Mouse (Mus musculus) frontal cortex, adult 2 months (tissue): Measurements from ENCODE around the gene Il17rc. TPM values are rescaled to one million over a fixed set of nuclear protein-coding genes. Genes with fewer than 3 reads are reported as not detected.

Experiments used
- DNase-seq, 2 experiments: peaks; one replicate each; pipeline ENCODE4 v3.0.0; 2022; ENCODE audit warnings: low spot score in 1 of 2; ENCODE audit errors: extremely low spot score in 1 of 2
- polyA plus RNA-seq: library from polyadenylated mRNA; depleted of rRNA; stranded (reverse); fragments of >200 nt; gene quantifications from 2 replicates; pipeline ENCODE4 v1.2.3, GENCODE M21; 2012

Gene Il17rc
- polyA plus RNA-seq, 1 experiment, result 6.6 TPM

GRCm38 (mm10) chr6:113492101-113492864 is 21.1 kb downstream of the Il17rc start:
- peak in 1 of 2 experiments; percentile 81 for DNase-seq

- DNase-seq, result peak in 1 of 2 experiments; percentile 70
These were observed 23.1 kb downstream of the Il17rc start for GRCm38 (mm10) chr6:113494258-113494788.

GRCm38 (mm10) chr6:113495071-113495675 is 23.9 kb downstream of the Il17rc start:
- DNase-seq, result no peak

- no peak for DNase-seq
These were observed 28.1 kb downstream of the Il17rc start for GRCm38 (mm10) chr6:113499346-113499745.

GRCm38 (mm10) chr6:113501388-113502084 is 30.3 kb downstream of the Il17rc start, which contains the start of gene Prrt3:
Prrt3 (minus strand) TSS chr6:113501931.
- DNase-seq, result peak in 1 of 2 experiments; percentile 81

GRCm38 (mm10) chr6:113502801-113503200 is 31.6 kb downstream of the Il17rc start:
- DNase-seq, result no peak

GRCm38 (mm10) chr6:113505689-113506088 is 34.5 kb downstream of the Il17rc start:
- no peak for DNase-seq

GRCm38 (mm10) chr6:113507130-113507529 is 35.9 kb downstream of the Il17rc start:
- no peak for DNase-seq

GRCm38 (mm10) chr6:113508272-113508946 is 37.2 kb downstream of the Il17rc start:
- DNase-seq, result no peak

- DNase-seq, result no peak
These were observed 37.7 kb downstream of the Il17rc start for GRCm38 (mm10) chr6:113508947-113509280.

- no peak for DNase-seq
These were observed 42.7 kb downstream of the Il17rc start for GRCm38 (mm10) chr6:113513944-113514343.

- no peak for DNase-seq
These were observed 43.4 kb downstream of the Il17rc start for GRCm38 (mm10) chr6:113514600-113514999.

- no peak for DNase-seq
These were observed 46.3 kb downstream of the Il17rc start for GRCm38 (mm10) chr6:113517434-113518080.

- no peak for DNase-seq
These were observed 51.1 kb downstream of the Il17rc start for GRCm38 (mm10) chr6:113522310-113522709.

GRCm38 (mm10) chr6:113523420-113523819 is 52.2 kb downstream of the Il17rc start:
- DNase-seq, result peak in 1 of 2 experiments; percentile 74

- peak; percentile 74 to 97 for DNase-seq
These were observed 60.0 kb downstream of the Il17rc start, which contains the start of the genes Emc3 and Fancd2 for GRCm38 (mm10) chr6:113530932-113531839. Emc3 (minus strand) TSS chr6:113531652. Fancd2 (plus strand) TSS chr6:113531682.

GRCm38 (mm10) chr6:113531840-113532404 is 60.7 kb downstream of the Il17rc start:
- no peak for DNase-seq
